Mouse (Mus musculus) liver, adult 2 months (tissue): ENCODE data around the gene Heatr6. TPM values are rescaled to one million over a fixed set of nuclear protein-coding genes. Genes with fewer than 3 reads are reported as not detected.

Experiments
- DNase-seq: peaks from one replicate; pipeline ENCODE4 v3.0.0-alpha.2; 2011; ENCODE audit warnings: low read depth, low spot score; ENCODE audit errors: extremely low read depth
- H3K27ac ChIP-seq: fragments of 200-500 bp; replicated peaks from 2 replicates; pipeline ENCODE4 v1.5.1; 2012; ENCODE audit warnings: low read depth, mild to moderate bottlenecking, control low read depth, inconsistent platforms, low read length; ENCODE audit not compliant: insufficient read depth
- H3K27me3 ChIP-seq: fragments of 200-500 bp; 2 replicates; pipeline ENCODE4 v1.6.1; 2012; ENCODE audit warnings: mild to moderate bottlenecking, moderate library complexity, low read length, inconsistent platforms; ENCODE audit not compliant: control insufficient read depth, insufficient read depth
- H3K36me3 ChIP-seq: fragments of 200-500 bp; 2 replicates; pipeline ENCODE4 v1.6.1; 2012; ENCODE audit warnings: low read length, inconsistent platforms; ENCODE audit not compliant: control insufficient read depth, insufficient read depth
- H3K4me1 ChIP-seq: fragments of 200-500 bp; 2 replicates; pipeline ENCODE4 v1.6.1; 2011; ENCODE audit warnings: low read length; ENCODE audit not compliant: control insufficient read depth, insufficient read depth
- H3K4me3 ChIP-seq: fragments of 200-500 bp; 2 replicates; pipeline ENCODE4 v1.5.1; 2011; ENCODE audit warnings: low read depth, mild to moderate bottlenecking, control low read depth, low read length, moderate library complexity; ENCODE audit not compliant: insufficient read depth
- H3K79me2 ChIP-seq: fragments of 200-500 bp; 2 replicates; pipeline ENCODE4 v1.6.1; 2012; ENCODE audit warnings: inconsistent platforms, mild to moderate bottlenecking, low read length, moderate library complexity; ENCODE audit not compliant: control insufficient read depth, insufficient read depth
- H3K9ac ChIP-seq: fragments of 200-500 bp; 2 replicates; pipeline ENCODE4 v1.6.1; 2012; ENCODE audit warnings: low read depth, mild to moderate bottlenecking, control low read depth, inconsistent platforms, low read length
- CTCF ChIP-seq: fragments of 200-500 bp; IDR thresholded peaks from 2 replicates; pipeline ENCODE4 v1.5.1; 2011; ENCODE audit warnings: low read depth, low read length, control low read depth
- POLR2A ChIP-seq: fragments of 200-500 bp; IDR thresholded peaks from 2 replicates; pipeline ENCODE4 v1.6.1; 2011; ENCODE audit warnings: low read length, control low read depth; ENCODE audit not compliant: insufficient read depth; ENCODE audit errors: extremely low read depth
- WGBS: fragments of 180-500 bp; shearing (Covaris S2); methylation state at CpG from one replicate; pipeline ENCODE4 v1.1.7; 2018; 5-methylcytosine and 5-hydroxymethylcytosine counted together
- polyA plus RNA-seq: library from polyadenylated mRNA; depleted of rRNA; stranded (reverse); fragments of >200 nt; gene quantifications from 2 replicates; pipeline ENCODE4 v1.2.3, GENCODE M21; 2012; rRNA removed
- total RNA-seq: library from RNA; depleted of rRNA; stranded (reverse); fragments of >200 nt; gene quantifications from 2 replicates; pipeline ENCODE4 v1.2.3, GENCODE M21; 2014; rRNA removed

Gene Heatr6
- total RNA-seq (6.5 and 8.9 TPM in 2 replicates), polyA plus RNA-seq (9.7 and 9.8 TPM in 2 replicates)

GRCm38 (mm10) chr11:83753581-83754181 lies at the start of gene Heatr6:
Heatr6 (plus strand) TSS chr11:83753696.
- peak within 1 kb of the TSS; percentile 93 for H3K9ac ChIP-seq
- peaks cover 3% of the 10 kb centered on the region; the same call in 1 of the 2 replicates for H3K79me2 ChIP-seq
- 0% methylated on average over 46 of the region's 47 CpGs for WGBS
- peak within 1 kb of the TSS; percentile 77 for H3K27ac ChIP-seq
- H3K27me3 ChIP-seq = no peaks in the 10 kb centered on the region
- H3K36me3 ChIP-seq = peaks cover 40% of the 10 kb centered on the region
- peaks cover 6% of the 10 kb centered on the region; the same call in 1 of the 2 replicates for H3K4me1 ChIP-seq
- peak; percentile 78 for DNase-seq
- TF ChIP-seq CTCF = no peak
- 0 out of 2 replicates have a peak, but pooled peaks have one; percentile 31 for TF ChIP-seq POLR2A
- H3K4me3 ChIP-seq = peak within 1 kb of the TSS; percentile 97

GRCm38 (mm10) chr11:83703705-83704104 lies 49.8 kb upstream of the Heatr6 start, which contains the start of gene Wfdc17:
Wfdc17 (plus strand) TSS chr11:83703991.
- whole genome bisulfite sequencing = 56% methylated on average over 1 of the region's 1 CpGs
- Histone ChIP-seq H3K79me2 (no peaks in the 10 kb centered on the region), H3K4me3 (0 out of 2 replicates have a peak within 1 kb of the TSS, but pooled peaks have one; percentile 27), H3K27me3 (no peaks in the 10 kb centered on the region), H3K36me3 (no peaks in the 10 kb centered on the region), H3K9ac (no peak within 1 kb of the TSS), H3K4me1 (no peaks in the 10 kb centered on the region), H3K27ac (0 out of 2 replicates have a peak within 1 kb of the TSS, but pooled peaks have one; percentile 26)
- no peak for TF ChIP-seq CTCF
- TF ChIP-seq POLR2A = no peak
- peak; percentile 51 for DNase-seq

DNA sequence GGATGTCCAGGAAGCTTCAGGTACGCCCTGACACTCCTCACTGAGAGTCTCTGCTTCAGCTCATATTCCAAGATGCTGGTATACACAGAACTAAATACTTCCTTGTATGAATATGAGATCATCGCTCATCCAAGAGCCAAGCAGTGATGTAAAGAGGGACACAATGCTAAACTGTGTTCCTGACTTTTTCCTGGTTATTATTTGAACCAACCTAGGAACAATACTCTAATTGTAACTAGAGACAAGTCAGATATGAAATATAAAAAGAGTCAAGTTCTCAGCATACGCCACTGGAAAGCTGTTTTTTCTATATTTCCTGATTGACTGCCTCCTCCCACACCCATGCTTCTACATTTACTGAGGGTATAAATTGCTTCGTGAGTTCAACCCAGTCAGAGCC lies 44.8 kb upstream of the Heatr6 start, which contains the start of gene Wfdc18:
Gene Wfdc18 (plus strand): TSS at position 301 of the 400 bp plus-strand sequence.
- no peak for DNase-seq
- Histone ChIP-seq H3K9ac (no peak within 1 kb of the TSS), H3K36me3 (no peaks in the 10 kb centered on the region), H3K27ac (no peak within 1 kb of the TSS), H3K4me1 (no peaks in the 10 kb centered on the region), H3K79me2 (no peaks in the 10 kb centered on the region), H3K27me3 (no peaks in the 10 kb centered on the region), H3K4me3 (no peak within 1 kb of the TSS)
- no peak for TF ChIP-seq POLR2A
- TF ChIP-seq CTCF = no peak
- WGBS = 82% methylated on average over 4 of the region's 4 CpGs

GRCm38 (mm10) chr11:83709683-83710082 lies 43.8 kb upstream of the Heatr6 start:
- Histone ChIP-seq H3K27ac (no peak overlapping the region), H3K27me3 (no peaks in the 10 kb centered on the region), H3K9ac (no peak overlapping the region), H3K4me3 (no peak overlapping the region), H3K79me2 (no peaks in the 10 kb centered on the region), H3K4me1 (no peaks in the 10 kb centered on the region), H3K36me3 (no peaks in the 10 kb centered on the region)
- no peak for DNase-seq
- 84% methylated on average over 5 of the region's 5 CpGs for WGBS
- TF ChIP-seq POLR2A = no peak
- TF ChIP-seq CTCF = no peak

DNA sequence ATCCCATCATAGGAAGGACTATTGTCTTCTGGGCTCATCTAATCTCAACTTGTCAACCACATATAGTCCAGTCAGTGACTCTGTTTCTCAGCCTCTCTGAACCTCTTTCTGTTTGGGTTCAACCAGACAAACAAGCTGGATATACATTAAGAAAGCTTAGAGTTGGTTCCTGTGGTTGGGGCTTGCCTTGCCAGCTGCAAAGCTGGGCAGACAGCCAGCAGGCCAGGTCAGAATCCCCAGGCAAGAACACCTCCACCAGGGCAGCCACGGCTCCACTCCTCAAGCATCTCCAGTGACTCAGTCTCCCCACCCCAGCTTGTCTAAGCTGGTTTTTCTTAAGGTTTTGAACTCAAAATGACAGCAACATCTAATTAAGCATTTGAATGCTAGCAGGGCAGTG lies 40.8 kb upstream of the Heatr6 start:
- H3K36me3 ChIP-seq = no peaks in the 10 kb centered on the region
- H3K4me3 ChIP-seq = no peak overlapping the region
- H3K4me1 ChIP-seq = no peaks in the 10 kb centered on the region
- H3K9ac ChIP-seq = no peak overlapping the region
- H3K27me3 ChIP-seq = no peaks in the 10 kb centered on the region
- no peak for DNase-seq
- TF ChIP-seq POLR2A (no peak), CTCF (no peak)
- no peak overlapping the region for H3K27ac ChIP-seq
- WGBS = 57% methylated on average over 1 of the region's 1 CpGs
- no peaks in the 10 kb centered on the region for H3K79me2 ChIP-seq

DNA sequence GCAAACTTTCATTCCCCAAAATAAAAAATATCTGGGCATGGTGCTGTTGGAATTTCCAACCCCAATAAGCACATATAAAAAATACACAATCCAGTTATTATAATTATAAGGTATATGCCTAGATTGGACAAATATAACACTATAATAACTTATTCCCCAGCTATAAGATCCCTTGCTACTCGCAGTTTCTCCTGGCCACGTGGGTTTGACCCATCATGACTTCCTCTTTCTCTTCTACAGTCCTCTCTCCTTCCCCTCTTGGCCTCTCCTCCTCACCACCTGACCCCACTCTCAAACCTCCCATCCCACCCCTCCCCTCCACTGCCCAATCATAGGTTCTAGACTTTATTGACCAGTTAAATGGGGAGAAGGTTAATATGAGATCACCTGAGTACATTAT lies 39.6 kb upstream of the Heatr6 start:
- Histone ChIP-seq H3K4me3 (no peak overlapping the region), H3K9ac (no peak overlapping the region), H3K79me2 (no peaks in the 10 kb centered on the region), H3K36me3 (no peaks in the 10 kb centered on the region), H3K4me1 (no peaks in the 10 kb centered on the region), H3K27me3 (no peaks in the 10 kb centered on the region), H3K27ac (no peak overlapping the region)
- 77% methylated on average over 2 of the region's 2 CpGs for WGBS
- TF ChIP-seq CTCF = no peak
- no peak for TF ChIP-seq POLR2A
- DNase-seq = no peak
